Mouse (Mus musculus) left cerebral cortex, adult 9 months (tissue): ENCODE measurements around the gene 4933402J07Rik.

Experiments
- DNase-seq, 2 experiments: peaks; one replicate each; pipeline ENCODE4 v3.0.0; 2022; ENCODE audit warnings: low spot score in 2 of 2

Gene 4933402J07Rik

GRCm38 (mm10) chr8:87621181-87621580, 57.5 kb downstream of the 4933402J07Rik start:
- DNase-seq: no peak

DNA sequence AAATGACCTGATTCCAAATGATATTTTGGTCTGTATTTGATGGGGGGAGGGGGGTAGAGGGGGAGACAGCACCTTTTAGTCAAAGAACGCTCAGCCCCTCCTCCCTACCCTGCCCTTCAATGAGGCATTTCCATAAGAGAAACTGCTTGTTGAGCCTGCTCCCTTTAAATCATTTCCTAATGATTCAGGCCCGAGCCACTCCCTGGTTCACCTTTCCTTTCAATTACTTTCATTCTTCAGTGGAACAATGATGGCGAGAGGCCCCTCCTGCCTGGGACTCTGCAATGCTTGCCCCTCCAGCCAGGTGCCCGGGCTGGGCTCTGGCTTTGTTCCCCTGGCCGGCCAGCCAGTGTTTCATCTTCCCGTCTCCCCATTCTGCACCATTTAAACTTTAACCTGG, 66.0 kb downstream of the 4933402J07Rik start:
- DNase-seq: no peak

- no peak for DNase-seq
Observed at GRCm38 (mm10) chr8:87631776-87632175, 68.1 kb downstream of the 4933402J07Rik start.

- no peak for DNase-seq
Observed at GRCm38 (mm10) chr8:87636226-87636742, 72.6 kb downstream of the 4933402J07Rik start.
